Mouse (Mus musculus) CH12.LX (cell line): Measurements from ENCODE around the gene Aip. TPM values are rescaled to one million over a fixed set of nuclear protein-coding genes. Genes with fewer than 3 reads are reported as not detected.

Experiments used
- DNase-seq: peaks from one replicate; pipeline ENCODE4 v3.0.0-alpha.2; 2013; ENCODE audit errors: extremely low read depth
- H3K27ac ChIP-seq: 2 replicates; pipeline ENCODE4 v1.5.1; 2012; ENCODE audit warnings: low read depth, mild to moderate bottlenecking, control low read depth, moderate library complexity; ENCODE audit not compliant: insufficient read depth
- H3K27me3 ChIP-seq: replicated peaks from 2 replicates; pipeline ENCODE3; 2012; ENCODE audit warnings: inconsistent platforms
- H3K36me3 ChIP-seq, 2 experiments: replicated peaks in 1 of 2; 2 replicates each; pipeline versions ENCODE3 to v1.6.1; 2012; ENCODE audit warnings: inconsistent platforms in 1 of 2, low read length in 1 of 2, mild to moderate bottlenecking in 1 of 2, mixed read lengths in 1 of 2, moderate library complexity in 1 of 2; ENCODE audit not compliant: control insufficient read depth in 1 of 2, insufficient read depth in 1 of 2
- H3K4me1 ChIP-seq, 2 experiments: 2 replicates each; pipeline ENCODE4 v1.6.1; 2012; ENCODE audit warnings: inconsistent platforms in 1 of 2, moderate library complexity in 1 of 2; ENCODE audit not compliant: insufficient read depth in 2 of 2, control insufficient read depth in 1 of 2
- H3K4me2 ChIP-seq: 2 replicates; pipeline ENCODE4 v1.6.1; 2012; ENCODE audit warnings: low read depth, mild to moderate bottlenecking, control low read depth; ENCODE audit not compliant: poor library complexity, insufficient read depth, severe bottlenecking
- H3K4me3 ChIP-seq, 3 experiments: fragments of 150-350 bp in 1 of 3; sonication (generic) in 1 of 3; replicated peaks in 1 of 3; 2 replicates each; pipeline versions ENCODE3 to v1.5.1; 2011 to 2012; ENCODE audit warnings: low read depth in 2 of 3, low read length in 2 of 3, mild to moderate bottlenecking in 2 of 3, moderate library complexity in 2 of 3, control low read depth in 1 of 3, improper control_type of control experiment in 1 of 3, inconsistent platforms in 1 of 3, mixed read lengths in 1 of 3; ENCODE audit not compliant: poor library complexity in 1 of 3
- H3K79me2 ChIP-seq: replicated peaks from 2 replicates; pipeline ENCODE4 v1.6.1; 2012; ENCODE audit warnings: mild to moderate bottlenecking, moderate library complexity; ENCODE audit not compliant: control insufficient read depth, poor library complexity, insufficient read depth, severe bottlenecking; ENCODE audit errors: extremely low read depth
- H3K9ac ChIP-seq: 2 replicates; pipeline ENCODE4 v1.6.1; 2012; ENCODE audit warnings: low read depth, mild to moderate bottlenecking, control low read depth, moderate library complexity; ENCODE audit not compliant: insufficient read depth
- H3K9me3 ChIP-seq: replicated peaks from 2 replicates; pipeline ENCODE3; 2012; ENCODE audit warnings: low read length, inconsistent platforms, mixed read lengths
- BHLHE40 ChIP-seq: IDR thresholded peaks from 2 replicates; pipeline ENCODE4 v1.6.1; 2011; ENCODE audit warnings: mild to moderate bottlenecking, low read depth, low read length, improper control_type of control experiment
- CHD2 ChIP-seq: IDR thresholded peaks from 2 replicates; pipeline ENCODE4 v1.6.1; 2011; ENCODE audit warnings: low read length, improper control_type of control experiment
- ELF1 ChIP-seq: IDR thresholded peaks from 2 replicates; pipeline ENCODE4 v1.6.1; 2014; ENCODE audit warnings: low read depth, mild to moderate bottlenecking, inconsistent platforms, low read length, improper control_type of control experiment
- EP300 ChIP-seq: IDR thresholded peaks from 2 replicates; pipeline ENCODE4 v1.6.1; 2011; ENCODE audit warnings: low read length, improper control_type of control experiment
- ETS1 ChIP-seq: conservative IDR thresholded peaks from 2 replicates; pipeline ENCODE4 v1.6.1; 2012; ENCODE audit warnings: low read depth, mild to moderate bottlenecking, inconsistent platforms, low read length, improper control_type of control experiment, moderate library complexity
- HCFC1 ChIP-seq: IDR thresholded peaks from 2 replicates; pipeline ENCODE4 v1.6.1; 2012; ENCODE audit warnings: low read depth, mild to moderate bottlenecking, inconsistent platforms, low read length, improper control_type of control experiment
- IRF4 ChIP-seq: IDR thresholded peaks from 2 replicates; pipeline ENCODE4 v1.6.1; 2014; ENCODE audit warnings: low read depth, mild to moderate bottlenecking, inconsistent platforms, low read length, improper control_type of control experiment
- JUN ChIP-seq: IDR thresholded peaks from 2 replicates; pipeline ENCODE4 v1.6.1; 2011; ENCODE audit warnings: low read depth, mild to moderate bottlenecking, low read length, improper control_type of control experiment, moderate library complexity; ENCODE audit not compliant: insufficient read depth
- JUND ChIP-seq: conservative IDR thresholded peaks from 2 replicates; pipeline ENCODE4 v1.6.1; 2011; ENCODE audit warnings: low read depth, low read length, improper control_type of control experiment
- KAT2A ChIP-seq: IDR thresholded peaks from 2 replicates; pipeline ENCODE4 v1.6.1; 2012; ENCODE audit warnings: low read length, improper control_type of control experiment, inconsistent platforms; ENCODE audit not compliant: insufficient replicate concordance
- MAFK ChIP-seq: IDR thresholded peaks from 2 replicates; pipeline ENCODE4 v1.6.1; 2011; ENCODE audit warnings: low read length, improper control_type of control experiment; ENCODE audit not compliant: insufficient replicate concordance
- MAX ChIP-seq: IDR thresholded peaks from 2 replicates; pipeline ENCODE4 v1.6.1; 2011; ENCODE audit warnings: low read length, improper control_type of control experiment
- MAZ ChIP-seq: IDR thresholded peaks from 2 replicates; pipeline ENCODE4 v1.6.1; 2012; ENCODE audit warnings: low read depth, mild to moderate bottlenecking, inconsistent platforms, low read length, improper control_type of control experiment, moderate library complexity
- MEF2A ChIP-seq: IDR thresholded peaks from 2 replicates; pipeline ENCODE4 v1.6.1; 2014; ENCODE audit warnings: low read depth, mild to moderate bottlenecking, inconsistent platforms, low read length, improper control_type of control experiment, borderline replicate concordance
- NELFE ChIP-seq: IDR thresholded peaks from 2 replicates; pipeline ENCODE4 v1.6.1; 2011; ENCODE audit warnings: low read depth, low read length, improper control_type of control experiment
- NRF1 ChIP-seq: IDR thresholded peaks from 2 replicates; pipeline ENCODE4 v1.6.1; 2014; ENCODE audit warnings: low read depth, mild to moderate bottlenecking, inconsistent platforms, low read length, improper control_type of control experiment, moderate library complexity
- POLR2A ChIP-seq: IDR thresholded peaks from 2 replicates; pipeline ENCODE4 v1.6.1; 2011; ENCODE audit warnings: low read depth, mild to moderate bottlenecking, improper control_type of control experiment, low read length
- POLR2AphosphoS2 ChIP-seq: IDR thresholded peaks from 2 replicates; pipeline ENCODE4 v1.6.1; 2011; ENCODE audit warnings: low read depth, low read length, improper control_type of control experiment
- RAD21 ChIP-seq: IDR thresholded peaks from 2 replicates; pipeline ENCODE4 v1.6.1; 2011; ENCODE audit warnings: low read depth, mild to moderate bottlenecking, low read length, improper control_type of control experiment, moderate library complexity
- SIN3A ChIP-seq: IDR thresholded peaks from 2 replicates; pipeline ENCODE4 v1.6.1; 2012; ENCODE audit warnings: low read length, improper control_type of control experiment, inconsistent platforms
- SMC3 ChIP-seq: IDR thresholded peaks from 2 replicates; pipeline ENCODE4 v1.6.1; 2011; ENCODE audit warnings: low read depth, low read length, improper control_type of control experiment
- TCF12 ChIP-seq: IDR thresholded peaks from 2 replicates; pipeline ENCODE4 v1.6.1; 2014; ENCODE audit warnings: low read depth, mild to moderate bottlenecking, inconsistent platforms, low read length, improper control_type of control experiment
- UBTF ChIP-seq: IDR thresholded peaks from 2 replicates; pipeline ENCODE4 v1.6.1; 2012; ENCODE audit warnings: low read depth, mild to moderate bottlenecking, inconsistent platforms, low read length, improper control_type of control experiment, moderate library complexity
- USF1 ChIP-seq: IDR thresholded peaks from 2 replicates; pipeline ENCODE4 v1.6.1; 2014; ENCODE audit warnings: low read depth, mild to moderate bottlenecking, inconsistent platforms, low read length, improper control_type of control experiment
- USF2 ChIP-seq: conservative IDR thresholded peaks from 2 replicates; pipeline ENCODE4 v1.6.1; 2011; ENCODE audit warnings: low read depth, low read length, improper control_type of control experiment
- ZC3H11A ChIP-seq: IDR thresholded peaks from 2 replicates; pipeline ENCODE4 v1.6.1; 2012; ENCODE audit warnings: low read depth, mild to moderate bottlenecking, inconsistent platforms, low read length, improper control_type of control experiment
- ZKSCAN1 ChIP-seq: IDR thresholded peaks from 2 replicates; pipeline ENCODE4 v1.6.1; 2012; ENCODE audit warnings: low read depth, inconsistent platforms, low read length, improper control_type of control experiment, borderline replicate concordance
- ZMIZ1 ChIP-seq: IDR thresholded peaks from 2 replicates; pipeline ENCODE4 v1.6.1; 2012; ENCODE audit warnings: low read depth, mild to moderate bottlenecking, inconsistent platforms, low read length, improper control_type of control experiment
- ZNF384 ChIP-seq: IDR thresholded peaks from 2 replicates; pipeline ENCODE4 v1.6.1; 2012; ENCODE audit warnings: low read depth, low read length, improper control_type of control experiment, inconsistent platforms
- dilution Hi-C: fragments of 300-500 bp; cut with MboI; formaldehyde crosslinking; loops from 2 replicates; pipeline ENCODE4 v1.14.3; 2020; ENCODE audit warnings: low sequenced_read_pairs; ENCODE audit not compliant: extremely low pct_unique_long_range_greater_than_20kb, extremely low pct_ligation_motif_present
- in situ Hi-C: fragments of 300-500 bp; cut with MboI; formaldehyde crosslinking; loops from 3 replicates; pipeline ENCODE4 v1.14.3; 2019; ENCODE audit warnings: low sequenced_read_pairs, low pct_ligation_motif_present, low pct_unique_long_range_greater_than_20kb, mixed read lengths
- polyA plus RNA-seq: library from polyadenylated mRNA; unstranded; fragments of >175 nt; gene quantifications from 2 replicates; pipeline ENCODE4 v1.2.1, GENCODE M21; 2012; ENCODE audit warnings: low read depth; ENCODE audit not compliant: insufficient read length
- total RNA-seq, 2 experiments: library from RNA; depleted of rRNA; stranded (reverse); fragments of 300-350 nt in 1 of 2; fragments of >200 nt in 1 of 2; gene quantifications; 2 replicates each; pipeline ENCODE4 v1.2.3; 2012 to 2014

Aip gene
- total and polyA plus RNA-seq, 3 experiments, result 11.7 to 64.8 (median 39.7) TPM

DNA sequence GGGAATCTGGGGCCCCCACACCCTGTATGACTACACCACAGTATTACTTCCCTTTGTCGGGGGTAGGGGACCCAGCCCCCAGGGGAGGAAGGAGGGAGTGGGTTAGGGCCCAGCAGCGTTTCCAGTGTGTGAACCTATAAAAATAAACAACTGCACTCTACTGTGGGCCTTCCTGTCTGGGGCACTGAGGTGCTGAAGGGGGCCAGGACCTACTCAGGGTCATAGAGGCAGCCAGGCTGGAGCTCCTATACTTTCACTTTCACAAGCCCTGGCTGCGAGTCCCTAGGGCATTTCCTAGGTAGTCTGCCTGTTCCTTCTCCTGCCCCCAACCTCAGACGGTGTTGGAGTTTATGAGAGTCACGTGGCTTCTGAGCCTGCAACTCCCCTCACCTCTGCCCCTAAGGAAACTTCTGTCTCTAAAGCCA is 11.8 kb downstream of the Aip start:
- peak overlapping the region; percentile 89 for H3K27ac ChIP-seq
- H3K27me3 ChIP-seq, result no peaks in the 10 kb centered on the region
- dilution Hi-C loops (no loop called here), in situ Hi-C loops (no loop called here)
- H3K4me3 ChIP-seq, result no peak overlapping the region
- H3K4me1 ChIP-seq, result peaks cover 19 to 54% of the 10 kb centered on the region in 2 experiments
- H3K79me2 ChIP-seq, result no peaks in the 10 kb centered on the region
- DNase-seq, result peak; percentile 82
- H3K9ac ChIP-seq, result peak overlapping the region; percentile 39
- peak overlapping the region; percentile 53 for H3K4me2 ChIP-seq
- H3K9me3 ChIP-seq, result no peaks in the 10 kb centered on the region
- peaks cover 80 to 92% of the 10 kb centered on the region in 2 experiments for H3K36me3 ChIP-seq
- TF ChIP-seq ZC3H11A (no peak), ETS1 (peak; percentile 76), RAD21 (no peak), USF2 (peak; percentile 63), ELF1 (no peak; the same call in 1 of the 2 replicates), KAT2A (0 out of 2 replicates have a peak, but pooled peaks have one; percentile 56), SIN3A (peak; percentile 39; the same call in 1 of the 2 replicates), ZKSCAN1 (no peak), POLR2AphosphoS2 (no peak), BHLHE40 (peak; percentile 76), CHD2 (peak; percentile 62), NRF1 (no peak), SMC3 (no peak), USF1 (peak; percentile 69), HCFC1 (no peak), JUND (no peak), UBTF (no peak), JUN (no peak), IRF4 (peak; percentile 78), TCF12 (peak; percentile 27; the same call in 1 of the 2 replicates), MAFK (no peak), ZMIZ1 (no peak), EP300 (peak; percentile 61; the same call in 1 of the 2 replicates), MAX (peak; percentile 84), MEF2A (peak; percentile 62; the same call in 1 of the 2 replicates), NELFE (no peak), MAZ (0 out of 2 replicates have a peak, but pooled peaks have one; percentile 9), POLR2A (0 out of 2 replicates have a peak, but pooled peaks have one; percentile 24), ZNF384 (no peak)
